Comparison of ENCODE assay signal across 9 mouse cellular contexts in the genomic region with DNA sequence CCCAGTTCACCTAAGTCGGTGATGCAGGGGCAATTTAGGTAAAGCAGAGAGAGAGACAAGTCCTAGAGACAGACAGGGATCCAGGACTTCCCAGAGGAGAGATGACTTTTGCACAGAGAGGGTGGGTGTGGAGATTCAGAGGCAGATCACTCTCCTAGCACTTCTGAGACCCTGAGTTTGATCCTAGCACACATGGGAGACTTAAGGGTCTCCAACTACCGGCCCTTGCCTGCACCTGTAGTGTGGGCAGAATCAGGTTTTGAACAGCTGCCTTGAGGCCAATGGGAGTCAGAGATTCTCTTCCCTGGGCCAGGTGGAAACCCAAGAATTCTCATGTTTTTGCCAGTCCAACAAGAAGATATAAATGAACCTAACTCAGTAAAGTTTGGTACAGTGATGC. TPM values are rescaled to one million over a fixed set of nuclear protein-coding genes. Genes with fewer than 3 reads are reported as not detected.
DNase-seq lines count a peak whose midpoint lies in the region; ATAC-seq and TF ChIP-seq lines count a peak whose summit lies in the region.
"Had no signal": no experiment of that assay in that cellular context is flagged by ENCODE, and none has a peak within 500 bp of the region (broad histone marks: within the 10 kb centered on the region; RNA-seq: fewer than 3 reads in every experiment).

No protein-coding gene starts in this region.

- H3K4me1 ChIP-seq in E14TG2a.4 (replicated peaks; ENCODE audit: low read depth, low read length) = peaks cover 11% of the 10 kb centered on the region
- H3K4me1 ChIP-seq in hindbrain, embryonic 11.5 days (replicated peaks; ENCODE audit: control insufficient read depth, insufficient read depth, low read length) = 0 out of 2 replicates have a peak, but pooled peaks cover 3% of the 10 kb centered on the region
- H3K4me1 ChIP-seq in liver, embryonic 16.5 days (ENCODE audit: control insufficient read depth, low read depth, low read length) = peaks cover 16% of the 10 kb centered on the region

- peak overlapping the region; percentile 74 for H3K4me3 ChIP-seq in E14TG2a.4 (replicated peaks; ENCODE audit: low read length)
- H3K4me3 ChIP-seq in hindbrain, embryonic 11.5 days (ENCODE audit: low read depth, low read length) = no peak overlapping the region
- peak overlapping the region; percentile 79 for H3K4me3 ChIP-seq in liver, embryonic 16.5 days (ENCODE audit: low read depth, low read length)

- H3K9ac ChIP-seq in hindbrain, embryonic 11.5 days (ENCODE audit: low read depth, low read length) = no peak overlapping the region
- H3K9ac ChIP-seq in liver, embryonic 16.5 days (ENCODE audit: low read depth, low read length) = peak overlapping the region; percentile 83

- WGBS in hindbrain, embryonic 11.5 days = 23% methylated on average over 2 of the region's 2 CpGs
- 31% methylated on average over 2 of the region's 2 CpGs for WGBS in liver, embryonic 16.5 days (ENCODE audit: insufficient replicate concordance)

- peaks cover 66% of the 10 kb centered on the region for H3K27me3 ChIP-seq in E14TG2a.4 (ENCODE audit: insufficient read depth, low read length)
- H3K27me3 ChIP-seq in hindbrain, embryonic 11.5 days (ENCODE audit: control insufficient read depth, insufficient read depth, low read length) = peaks cover 30% of the 10 kb centered on the region
- H3K27me3 ChIP-seq in liver, embryonic 16.5 days (ENCODE audit: control insufficient read depth, insufficient read depth, low read depth, low read length) = peaks cover 40% of the 10 kb centered on the region

- no peaks in the 10 kb centered on the region for H3K9me3 ChIP-seq in E14TG2a.4 (ENCODE audit: low read length)
- H3K9me3 ChIP-seq in hindbrain, embryonic 11.5 days (ENCODE audit: control insufficient read depth, low read length) = no peaks in the 10 kb centered on the region
- no peaks in the 10 kb centered on the region for H3K9me3 ChIP-seq in liver, embryonic 16.5 days (replicated peaks; ENCODE audit: control insufficient read depth, low read length)

- TF ChIP-seq CTCF in E14TG2a.4 (conservative IDR thresholded peaks at IDR 0.05; ENCODE audit: low read length) = no peak

- no peak for ATAC-seq in hindbrain, embryonic 11.5 days (ENCODE audit: low FRiP score)
- ATAC-seq in liver, embryonic 16.5 days (ENCODE audit: low read depth) = no peak

- no peak overlapping the region for H3K27ac ChIP-seq in hindbrain, embryonic 11.5 days (ENCODE audit: low read depth, low read length)
- no peak overlapping the region for H3K27ac ChIP-seq in liver, embryonic 16.5 days (ENCODE audit: low read length)

- peak; percentile 6 for DNase-seq in ES-CJ7 (ENCODE audit: low read depth, low spot score)
- DNase-seq in hindbrain, embryonic 11.5 days (ENCODE audit: low spot score) = peak; percentile 15
- no peak for DNase-seq in layer of hippocampus, postnatal 36 days
- no peak for DNase-seq in layer of hippocampus, adult 9-11 months
- no peak for DNase-seq in yolk sac, embryonic 10.5 days (ENCODE audit: low spot score)
- no peak for DNase-seq in gastrocnemius, postnatal 10 days
- DNase-seq: cerebellum, adult 8-10 months had no signal

- no peak overlapping the region; the same call in 1 of the 2 replicates for H3K4me2 ChIP-seq in hindbrain, embryonic 11.5 days (replicated peaks; ENCODE audit: low read depth, low read length)
- H3K4me2 ChIP-seq in liver, embryonic 16.5 days (ENCODE audit: low read depth, low read length) = peak overlapping the region; percentile 90

- no peaks in the 10 kb centered on the region for H3K36me3 ChIP-seq in E14TG2a.4 (ENCODE audit: insufficient read depth, low read length)
- no peaks in the 10 kb centered on the region for H3K36me3 ChIP-seq in hindbrain, embryonic 11.5 days (ENCODE audit: control insufficient read depth, insufficient read depth, low read length)
- H3K36me3 ChIP-seq in liver, embryonic 16.5 days (ENCODE audit: control insufficient read depth, insufficient read depth) = no peaks in the 10 kb centered on the region

RNA-seq across cellular contexts. Expression of a gene that starts 0.5 kb away (rescaled TPM):
- 0.95 and 1.5 TPM in 2 replicates for polyA plus RNA-seq in hindbrain, embryonic 11.5 days (2014; fragmentation: Nextera tagmentation; extraction: Ambion mirVana)
- 3.4 and 4.0 TPM in 2 replicates for polyA plus RNA-seq in liver, embryonic 16.5 days (2015; fragmentation: Nextera tagmentation; extraction: Ambion mirVana)
- 10 to 100 TPM; 10.5 to 16.1 TPM for total RNA-seq in layer of hippocampus, postnatal 36 days (2021)
- total RNA-seq in gastrocnemius, postnatal 10 days (2021) = under 1 TPM in 1 of 2 experiments, not detected in 1; 0.20 TPM

RNA-seq across cellular contexts. Expression of a gene that starts 1.0 kb away (rescaled TPM):
- polyA plus RNA-seq in hindbrain, embryonic 11.5 days (2014; fragmentation: Nextera tagmentation; extraction: Ambion mirVana) = 0.06 and 0.09 TPM in 2 replicates
- 0.17 and 0.26 TPM in 2 replicates for polyA plus RNA-seq in liver, embryonic 16.5 days (2015; fragmentation: Nextera tagmentation; extraction: Ambion mirVana)
- under 1 TPM; 0.23 to 0.32 TPM for total RNA-seq in layer of hippocampus, postnatal 36 days (2021)
- total RNA-seq in gastrocnemius, postnatal 10 days (2021) = under 1 TPM; 0.09 to 0.11 TPM

RNA-seq across cellular contexts. Expression of a gene that starts 38.3 kb away (rescaled TPM):
- 55.0 and 58.6 TPM in 2 replicates for polyA plus RNA-seq in hindbrain, embryonic 11.5 days (2014; fragmentation: Nextera tagmentation; extraction: Ambion mirVana)
- 16.0 and 19.4 TPM in 2 replicates for polyA plus RNA-seq in liver, embryonic 16.5 days (2015; fragmentation: Nextera tagmentation; extraction: Ambion mirVana)
- total RNA-seq in layer of hippocampus, postnatal 36 days (2021) = 10 to 100 TPM; 65.1 to 65.5 TPM
- total RNA-seq in gastrocnemius, postnatal 10 days (2021) = 10 to 100 TPM; 19.4 to 25.0 TPM

RNA-seq across cellular contexts. Expression of a gene that starts 46.8 kb away (rescaled TPM):
- polyA plus RNA-seq in hindbrain, embryonic 11.5 days (2014; fragmentation: Nextera tagmentation; extraction: Ambion mirVana) = 0.08 and 0.22 TPM in 2 replicates
- 0.24 and 0.25 TPM in 2 replicates for polyA plus RNA-seq in liver, embryonic 16.5 days (2015; fragmentation: Nextera tagmentation; extraction: Ambion mirVana)
- under 1 TPM; 0.25 to 0.38 TPM for total RNA-seq in layer of hippocampus, postnatal 36 days (2021)
- not detected for total RNA-seq in gastrocnemius, postnatal 10 days (2021)

Comparison
In these comparisons a context has a peak if more than half of its experiments do, and no peak if none do; other contexts are left out.
1. DNase-seq: peak in ES-CJ7 (single experiment) and hindbrain, embryonic 11.5 days (single experiment); none in layer of hippocampus, postnatal 36 days (0 of 2), layer of hippocampus, adult 9-11 months (single experiment), yolk sac, embryonic 10.5 days (single experiment) and gastrocnemius, postnatal 10 days (single experiment).
2. RNA of a gene that starts 0.5 kb away (total RNA-seq): 10.5 to 16.1 TPM in layer of hippocampus, postnatal 36 days; 0.20 TPM in gastrocnemius, postnatal 10 days; every median in the first group is over 4 times any median in the second.